ENCODE assay signal across 17 mouse cellular contexts in genomic region chr10:111771010-111771409, GRCm38 (mm10).
A peak's percentile ranks its signal among the peaks of the same experiment; 100 is the strongest.
DNase-seq lines count a peak whose midpoint lies in the region; ATAC-seq and TF ChIP-seq lines count a peak whose summit lies in the region.
"Had no signal": no experiment of that assay in that cellular context is flagged by ENCODE, and none has a peak within 500 bp of the region (broad histone marks: within the 10 kb centered on the region; RNA-seq: fewer than 3 reads in every experiment).

No protein-coding gene starts in this region.

- H3K27ac ChIP-seq in heart, embryonic 13.5 days (replicated peaks): peak overlapping the region; percentile 51; the same call in 1 of the 2 replicates
- H3K27ac ChIP-seq in kidney, postnatal 0 days: no peak overlapping the region
- H3K27ac ChIP-seq in kidney, adult 2 months (ENCODE audit: insufficient read depth, low read depth, low read length): no peak overlapping the region
- H3K27ac ChIP-seq: embryonic facial prominence, embryonic 12.5 days; forebrain, embryonic 15.5 days had no signal

- 13% methylated on average over 4 of the region's 4 CpGs for WGBS in heart, embryonic 13.5 days
- 28% methylated on average over 4 of the region's 4 CpGs for WGBS in kidney, postnatal 0 days
- 47% methylated on average over 4 of the region's 4 CpGs for WGBS in kidney, adult 2 months

- no peak for TF ChIP-seq POLR2A in kidney, adult 2 months (IDR thresholded peaks at IDR 0.05; ENCODE audit: low read depth, low read length)

- no peak for TF ChIP-seq CTCF in kidney, postnatal 0 days (IDR thresholded peaks at IDR 0.05; ENCODE audit: low read depth)
- no peak for TF ChIP-seq CTCF in kidney, adult 2 months (conservative IDR thresholded peaks at IDR 0.05; ENCODE audit: insufficient read depth, insufficient read length, low read depth, low read length)

- peak; percentile 38 for DNase-seq in adrenal gland, postnatal 14 days
- no peak for DNase-seq in adrenal gland, adult 2 months
- no peak for DNase-seq in heart, postnatal 25 days (ENCODE audit: low spot score)
- peak; percentile 8 for DNase-seq in kidney, postnatal 0 days (ENCODE audit: low spot score)
- no peak for DNase-seq in kidney, adult 2 months
- DNase-seq in heart, postnatal 4 days: peak; percentile 51
- DNase-seq in thymus, postnatal 4 days: no peak
- DNase-seq: cerebellum, adult 11 months; cerebellum, adult 8-10 months; cerebellum, postnatal 14 days; gastrocnemius, postnatal 36 days had no signal

- peaks cover 21% of the 10 kb centered on the region for H3K4me1 ChIP-seq in heart, embryonic 13.5 days
- no peaks in the 10 kb centered on the region for H3K4me1 ChIP-seq in kidney, postnatal 0 days (replicated peaks; ENCODE audit: insufficient read depth, low read length)
- peaks cover 6% of the 10 kb centered on the region; the same call in 1 of the 2 replicates for H3K4me1 ChIP-seq in kidney, adult 2 months (ENCODE audit: control insufficient read depth, insufficient read depth, low read length)
- H3K4me1 ChIP-seq: forebrain, embryonic 15.5 days had no signal

- H3K4me2 ChIP-seq in heart, embryonic 13.5 days: no peak overlapping the region
- H3K4me2 ChIP-seq in kidney, postnatal 0 days (ENCODE audit: low read length): no peak overlapping the region
- H3K4me2 ChIP-seq: embryonic facial prominence, embryonic 12.5 days; forebrain, embryonic 15.5 days had no signal

- intact Hi-C loops in heart, postnatal 25 days (cut with DNase I): no loop called here

- H3K9me3 ChIP-seq in heart, embryonic 13.5 days: no peaks in the 10 kb centered on the region
- no peaks in the 10 kb centered on the region for H3K9me3 ChIP-seq in kidney, postnatal 0 days (replicated peaks; ENCODE audit: low read length)
- H3K9me3 ChIP-seq: embryonic facial prominence, embryonic 12.5 days; forebrain, embryonic 15.5 days had no signal

- ATAC-seq in heart, embryonic 13.5 days (ENCODE audit: extremely low read depth, insufficient number of reproducible peaks, low FRiP score, low TSS enrichment): no peak
- ATAC-seq in kidney, postnatal 0 days (replicated peaks; ENCODE audit: low FRiP score, low read depth): no peak
- ATAC-seq: forebrain, embryonic 15.5 days; hindbrain, embryonic 16.5 days; inflammation-experienced regulatory T-cells, adult 6 months; intestine, postnatal 0 days had no signal

- no peaks in the 10 kb centered on the region for H3K36me3 ChIP-seq in heart, embryonic 13.5 days
- H3K36me3 ChIP-seq in kidney, postnatal 0 days (ENCODE audit: insufficient read depth, low read length): no peaks in the 10 kb centered on the region
- no peaks in the 10 kb centered on the region for H3K36me3 ChIP-seq in kidney, adult 2 months (ENCODE audit: control insufficient read depth, insufficient read depth, low read length)
- H3K36me3 ChIP-seq: embryonic facial prominence, embryonic 12.5 days; forebrain, embryonic 15.5 days had no signal

- H3K4me3 ChIP-seq in heart, embryonic 13.5 days: no peak overlapping the region
- H3K4me3 ChIP-seq in kidney, postnatal 0 days (replicated peaks; ENCODE audit: low read depth, low read length): no peak overlapping the region
- H3K4me3 ChIP-seq in kidney, adult 2 months (ENCODE audit: insufficient read depth, low read depth, low read length): no peak overlapping the region
- H3K4me3 ChIP-seq: embryonic facial prominence, embryonic 12.5 days; forebrain, embryonic 15.5 days had no signal

- H3K27me3 ChIP-seq in heart, embryonic 13.5 days (replicated peaks): no peaks in the 10 kb centered on the region
- no peaks in the 10 kb centered on the region for H3K27me3 ChIP-seq in kidney, postnatal 0 days (ENCODE audit: insufficient read depth, low read length)
- no peaks in the 10 kb centered on the region for H3K27me3 ChIP-seq in kidney, adult 2 months (replicated peaks; ENCODE audit: control insufficient read depth, insufficient read depth, low read length)
- H3K27me3 ChIP-seq: embryonic facial prominence, embryonic 12.5 days; forebrain, embryonic 15.5 days had no signal

- H3K9ac ChIP-seq in heart, embryonic 13.5 days: no peak overlapping the region
- no peak overlapping the region for H3K9ac ChIP-seq in kidney, postnatal 0 days (ENCODE audit: low read depth, low read length)
- H3K9ac ChIP-seq: embryonic facial prominence, embryonic 12.5 days; forebrain, embryonic 15.5 days had no signal

Comparison
In these comparisons a context has a peak if more than half of its experiments do, and no peak if none do; other contexts are left out.
1. DNase-seq: peak in adrenal gland, postnatal 14 days (single experiment), kidney, postnatal 0 days (single experiment) and heart, postnatal 4 days (single experiment); none in adrenal gland, adult 2 months (single experiment), heart, postnatal 25 days (single experiment), kidney, adult 2 months (single experiment) and thymus, postnatal 4 days (single experiment).